Mouse (Mus musculus) ES-Bruce4 (cell line): ENCODE measurements at regions not wholly inside any gene's neighbourhood (a gene's known extent, or its start where the extent isn't known, plus 50 kb on each side); places are given as distances from the start of the nearest gene placed in this dataset.

Experiments used
- H3K27ac ChIP-seq: 2 replicates; pipeline ENCODE4 v1.5.1; 2012; ENCODE audit warnings: low read length, inconsistent platforms; ENCODE audit not compliant: insufficient read depth
- H3K27me3 ChIP-seq: 2 replicates; pipeline ENCODE4 v1.6.1; 2012; ENCODE audit warnings: mild to moderate bottlenecking, low read length, inconsistent platforms; ENCODE audit not compliant: control insufficient read depth, poor library complexity, insufficient read depth, severe bottlenecking
- H3K36me3 ChIP-seq: 2 replicates; pipeline ENCODE4 v1.6.1; 2012; ENCODE audit warnings: inconsistent platforms, mild to moderate bottlenecking, low read length, moderate library complexity; ENCODE audit not compliant: control insufficient read depth, poor library complexity, insufficient read depth, severe bottlenecking
- H3K4me1 ChIP-seq: one replicate; pipeline ENCODE4 v1.8.1; 2011; ENCODE audit warnings: low read length; ENCODE audit not compliant: control insufficient read depth, insufficient read depth
- H3K4me3 ChIP-seq: 2 replicates; pipeline ENCODE4 v1.5.1; 2011; ENCODE audit warnings: low read depth, mild to moderate bottlenecking, low read length
- H3K9ac ChIP-seq: 2 replicates; pipeline ENCODE4 v1.6.1; 2012; ENCODE audit warnings: low read depth, mild to moderate bottlenecking, inconsistent platforms; ENCODE audit not compliant: poor library complexity, severe bottlenecking
- H3K9me3 ChIP-seq: replicated peaks from 2 replicates; pipeline ENCODE4 v1.6.1; 2012; ENCODE audit warnings: mild to moderate bottlenecking, low read length, inconsistent platforms; ENCODE audit not compliant: control insufficient read depth, poor library complexity, insufficient read depth, severe bottlenecking
- CTCF ChIP-seq: IDR thresholded peaks from one replicate; pipeline ENCODE4 v1.8.1; 2011; ENCODE audit warnings: low read depth, low read length
- EP300 ChIP-seq: IDR thresholded peaks from 2 replicates; pipeline ENCODE4 v1.6.1; 2011; ENCODE audit warnings: low read depth, low read length; ENCODE audit not compliant: insufficient read depth
- POLR2A ChIP-seq: IDR thresholded peaks from one replicate; pipeline ENCODE4 v1.8.1; 2011; ENCODE audit warnings: low read length; ENCODE audit not compliant: insufficient read depth

GRCm38 (mm10) chr2:74119167-74119937 is 208.2 kb upstream of the Atp5g3 start:
- H3K27ac ChIP-seq = no peak overlapping the region
- TF ChIP-seq EP300 (no peak), POLR2A (no peak), CTCF (no peak)
- H3K36me3 ChIP-seq = no peaks in the 10 kb centered on the region
- no peak overlapping the region for H3K9ac ChIP-seq
- peaks cover 3% of the 10 kb centered on the region for H3K4me1 ChIP-seq
- no peak overlapping the region for H3K4me3 ChIP-seq
- no peaks in the 10 kb centered on the region for H3K27me3 ChIP-seq
- H3K9me3 ChIP-seq = no peaks in the 10 kb centered on the region

- Histone ChIP-seq H3K9ac (no peak overlapping the region), H3K27me3 (no peaks in the 10 kb centered on the region), H3K27ac (no peak overlapping the region), H3K36me3 (no peaks in the 10 kb centered on the region), H3K4me1 (no peaks in the 10 kb centered on the region), H3K4me3 (no peak overlapping the region), H3K9me3 (no peaks in the 10 kb centered on the region)
- TF ChIP-seq CTCF (no peak), EP300 (no peak), POLR2A (no peak)
Measured at GRCm38 (mm10) chr2:74106472-74106871, 195.3 kb upstream of the Atp5g3 start.

DNA sequence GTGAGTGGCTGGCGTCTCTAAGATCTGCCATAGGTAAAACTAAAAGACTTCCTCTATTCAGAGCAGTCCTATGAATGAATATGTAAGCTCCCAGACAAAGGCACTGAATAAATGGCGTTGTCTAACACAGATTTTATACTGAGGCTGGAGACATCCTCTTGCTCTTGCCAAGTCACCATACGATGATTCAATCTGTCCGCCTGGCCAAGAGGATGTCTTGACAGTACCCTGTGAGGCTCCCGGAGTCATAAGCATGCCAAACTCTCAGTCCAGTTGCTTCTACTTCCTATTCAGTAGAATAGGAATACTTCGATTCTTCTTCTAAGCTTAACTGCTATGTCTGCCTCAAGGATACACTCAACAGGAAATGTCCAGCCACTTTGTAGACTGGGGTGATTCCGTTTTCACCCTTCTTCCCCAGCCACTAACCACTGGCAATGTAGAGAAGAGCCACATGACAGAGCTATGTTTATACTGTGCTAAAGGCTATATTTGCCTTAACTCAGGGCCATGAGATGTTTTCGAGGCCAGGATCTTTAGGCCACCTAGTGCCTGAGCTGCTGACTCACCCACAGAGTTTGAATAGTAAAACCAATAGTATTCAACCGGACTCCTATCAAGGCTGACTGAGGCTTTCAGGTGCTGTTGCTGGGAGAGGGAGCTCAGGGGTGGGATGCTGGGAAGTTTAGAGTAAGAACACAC is 188.7 kb upstream of the Atp5g3 start:
- Histone ChIP-seq H3K4me3 (no peak overlapping the region), H3K27me3 (no peaks in the 10 kb centered on the region), H3K4me1 (no peaks in the 10 kb centered on the region), H3K36me3 (no peaks in the 10 kb centered on the region), H3K9me3 (no peaks in the 10 kb centered on the region), H3K27ac (no peak overlapping the region), H3K9ac (no peak overlapping the region)
- no peak for TF ChIP-seq POLR2A
- no peak for TF ChIP-seq EP300
- no peak for TF ChIP-seq CTCF

GRCm38 (mm10) chr2:74096809-74097208 is 185.7 kb upstream of the Atp5g3 start:
- Histone ChIP-seq H3K27ac (no peak overlapping the region), H3K9ac (no peak overlapping the region)
- no peak for TF ChIP-seq POLR2A
- TF ChIP-seq EP300 = no peak
- no peak for TF ChIP-seq CTCF

DNA sequence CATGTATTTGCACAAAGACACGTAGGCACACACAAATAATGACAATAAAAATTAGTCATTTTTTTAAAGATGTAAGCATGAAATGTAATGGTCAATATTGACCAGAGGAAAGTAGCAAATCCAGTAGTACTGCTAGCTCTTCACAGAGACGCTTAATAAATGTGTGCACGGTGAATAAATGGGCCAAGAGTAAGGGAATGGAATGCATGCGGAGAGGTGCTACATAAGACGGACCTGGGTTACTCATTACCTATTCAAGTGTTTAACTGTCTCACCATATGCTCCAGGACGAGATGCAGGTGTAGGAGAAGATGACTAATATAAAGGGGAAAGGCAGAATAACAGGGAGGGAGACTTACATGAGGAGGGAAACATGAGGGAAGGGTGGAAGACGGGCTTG is 182.4 kb upstream of the Atp5g3 start:
- no peaks in the 10 kb centered on the region for H3K36me3 ChIP-seq
- no peaks in the 10 kb centered on the region for H3K27me3 ChIP-seq
- H3K9me3 ChIP-seq = no peaks in the 10 kb centered on the region
- H3K4me1 ChIP-seq = no peaks in the 10 kb centered on the region
- no peak for TF ChIP-seq EP300
- no peak for TF ChIP-seq CTCF
- TF ChIP-seq POLR2A = no peak
- no peak overlapping the region for H3K27ac ChIP-seq
- H3K9ac ChIP-seq = no peak overlapping the region
- H3K4me3 ChIP-seq = no peak overlapping the region

More at GRCm38 (mm10) chr2:74096809-74097208, 185.7 kb upstream of the Atp5g3 start:
- Histone ChIP-seq H3K36me3 (no peaks in the 10 kb centered on the region), H3K4me3 (no peak overlapping the region), H3K9me3 (no peaks in the 10 kb centered on the region), H3K27me3 (no peaks in the 10 kb centered on the region), H3K4me1 (no peaks in the 10 kb centered on the region)

DNA sequence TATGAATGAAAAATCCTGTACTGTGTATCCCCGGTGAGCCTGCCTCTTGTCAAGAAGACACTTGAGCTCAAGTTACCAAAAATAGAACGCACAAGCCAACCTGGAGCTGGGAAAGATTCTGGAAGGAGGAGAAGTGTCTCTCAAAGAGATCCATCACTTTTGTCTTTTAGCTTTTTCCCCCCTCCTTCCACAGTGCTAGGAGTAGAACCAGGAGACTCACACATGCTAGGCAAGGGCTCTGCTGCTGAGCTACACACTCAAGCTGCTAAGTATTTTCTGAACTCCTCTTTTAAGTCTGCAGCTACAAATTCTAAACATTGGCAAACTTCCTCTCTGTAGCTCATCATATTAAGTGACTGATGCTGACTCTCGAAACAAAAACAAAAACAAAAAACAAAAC is 176.2 kb upstream of the Atp5g3 start:
- Histone ChIP-seq H3K9ac (no peak overlapping the region), H3K27ac (no peak overlapping the region), H3K4me3 (no peak overlapping the region), H3K9me3 (no peaks in the 10 kb centered on the region), H3K36me3 (no peaks in the 10 kb centered on the region), H3K4me1 (no peaks in the 10 kb centered on the region), H3K27me3 (no peaks in the 10 kb centered on the region)
- TF ChIP-seq CTCF = no peak
- no peak for TF ChIP-seq POLR2A
- no peak for TF ChIP-seq EP300
